Mouse (Mus musculus) heart, postnatal 36 days (tissue): ENCODE results near the gene Pes1. TPM values are rescaled to one million over a fixed set of nuclear protein-coding genes. Genes with fewer than 3 reads are reported as not detected.
"Not testable (repeated sequence)": the region's sequence is repeated elsewhere in the genome, so short reads cannot be mapped to it uniquely, and the experiment has no call there.

Experiments used
- DNase-seq, 2 experiments: peaks; one replicate each; pipeline ENCODE4 v3.0.0; 2021 to 2022
- intact Hi-C: fragments of 180-260 bp; cut with DNase I; formaldehyde crosslinking; loops from one replicate; pipeline ENCODE4 v1.15.1; 2025
- total RNA-seq, 2 experiments: library from RNA; stranded (reverse); gene quantifications; 2 replicates each; pipeline ENCODE4 v1.2.3; 2021

The Pes1 gene
- total RNA-seq = 10 to 100 TPM; 27.9 to 29.2 TPM

DNA sequence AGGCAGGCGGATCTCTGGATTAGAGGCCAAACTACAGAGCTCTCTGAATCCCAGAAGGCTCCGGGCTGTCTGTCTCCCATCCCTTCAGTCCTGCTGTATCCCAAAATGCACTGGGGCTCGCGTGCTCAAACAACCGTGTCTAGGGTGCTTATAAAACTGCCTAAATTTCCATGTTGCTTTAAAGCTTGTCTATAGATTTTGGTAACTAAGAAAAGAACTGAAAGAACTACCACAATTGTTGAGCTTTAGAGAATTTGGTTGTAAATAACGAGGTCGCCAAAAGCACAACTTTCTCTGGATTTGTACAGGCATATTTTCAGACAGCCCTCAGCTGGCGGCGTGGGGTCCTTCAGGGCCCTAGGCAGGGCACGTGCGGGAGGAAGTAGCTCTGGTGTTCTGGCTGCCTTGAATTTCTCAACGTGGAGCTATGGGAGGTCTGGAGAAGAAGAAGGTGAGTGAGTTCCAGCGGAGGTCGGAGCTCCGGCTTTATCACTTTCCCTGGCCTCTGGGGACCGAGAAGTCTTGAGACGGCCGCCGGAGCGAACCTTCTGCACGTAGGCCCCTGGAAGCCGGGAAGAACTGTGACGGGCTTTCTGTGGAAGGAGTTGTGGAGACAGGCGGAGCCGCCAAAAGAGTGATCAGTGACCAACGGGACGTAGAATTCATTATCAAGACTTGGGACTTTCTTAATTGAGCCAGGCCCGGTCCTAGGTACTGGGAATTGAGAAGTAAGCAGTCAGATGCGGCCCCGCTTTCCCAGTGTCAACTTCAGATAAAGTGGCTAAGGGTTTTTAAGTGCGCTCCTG, at the start of gene Pes1:
Gene Pes1, plus strand, starts transcription at position 366 of the 806 bp plus-strand sequence.
- DNase-seq = peak; percentile 79 to 90
- intact Hi-C loops = loop anchor here (2.0 kb wide), 1 partner anchor 31 kb away; the partner anchor contains the start of gene Tcn2

DNA sequence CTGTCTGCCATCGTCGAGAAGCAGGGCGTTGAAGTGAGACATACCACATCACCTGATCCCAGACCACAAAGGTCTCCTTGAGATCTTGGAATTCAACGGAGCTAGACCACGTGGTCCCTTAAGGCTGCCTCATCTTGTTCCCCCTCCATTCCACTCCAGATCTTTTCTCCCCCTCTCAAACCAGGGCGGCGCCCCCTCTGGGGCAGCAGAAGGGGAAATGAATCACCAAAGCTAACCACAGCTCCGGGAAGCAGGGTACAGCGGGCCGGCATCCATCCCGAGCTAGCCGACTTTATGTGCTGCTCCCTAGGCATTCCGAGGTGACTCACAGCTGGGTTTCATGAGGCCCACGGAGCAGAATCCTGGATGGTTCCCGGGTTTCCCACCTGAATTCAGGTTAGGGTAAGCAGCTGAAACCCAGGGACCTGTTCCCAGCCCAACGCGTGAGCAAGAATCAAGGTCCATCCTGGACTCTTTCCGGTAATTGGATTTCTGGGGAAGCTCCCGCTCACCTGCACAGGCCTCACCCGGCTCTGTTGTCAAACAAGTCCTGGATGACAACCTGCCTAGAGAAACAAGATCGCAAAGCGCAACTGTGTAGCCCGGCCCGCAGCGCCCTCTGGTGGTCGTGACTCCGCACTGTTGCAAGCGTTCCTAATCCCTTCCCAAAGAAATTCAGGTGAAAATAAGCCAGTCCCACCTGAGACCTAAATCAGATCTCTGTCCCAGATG, 49.5 kb upstream of the Pes1 start, which contains the start of gene Slc35e4:
Gene Slc35e4, minus strand, starts transcription at position 556 of the 732 bp plus-strand sequence.
- peak; percentile 85 to 92 for DNase-seq
- intact Hi-C loops = loop anchor here (10.0 kb wide), 1 partner anchor 379 kb away; no protein-coding TSS in a partner anchor

DNA sequence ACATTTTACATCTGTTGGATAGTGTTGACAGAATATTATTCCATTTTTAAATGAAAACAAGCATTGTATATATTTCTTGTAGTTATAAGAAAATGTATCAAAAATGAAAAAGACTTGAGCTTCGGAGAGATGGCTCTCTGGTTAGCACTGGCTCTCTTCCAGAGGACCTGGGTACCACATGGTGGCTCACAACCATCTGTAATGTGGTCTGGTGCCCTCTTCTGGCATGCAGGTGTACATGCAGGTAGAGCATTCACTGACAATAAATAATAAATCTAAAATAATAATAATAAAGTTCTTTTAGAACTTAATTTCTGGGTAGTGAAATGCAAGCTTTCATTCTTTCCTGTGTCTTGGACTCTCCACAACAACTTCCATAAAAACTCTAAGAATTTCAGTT, 45.0 kb upstream of the Pes1 start:
- intact Hi-C loops = loop anchor here (5.0 to 10.0 kb wide), 2 partner anchors 36 to 384 kb away; no protein-coding TSS in a partner anchor
- no peak for DNase-seq

DNA sequence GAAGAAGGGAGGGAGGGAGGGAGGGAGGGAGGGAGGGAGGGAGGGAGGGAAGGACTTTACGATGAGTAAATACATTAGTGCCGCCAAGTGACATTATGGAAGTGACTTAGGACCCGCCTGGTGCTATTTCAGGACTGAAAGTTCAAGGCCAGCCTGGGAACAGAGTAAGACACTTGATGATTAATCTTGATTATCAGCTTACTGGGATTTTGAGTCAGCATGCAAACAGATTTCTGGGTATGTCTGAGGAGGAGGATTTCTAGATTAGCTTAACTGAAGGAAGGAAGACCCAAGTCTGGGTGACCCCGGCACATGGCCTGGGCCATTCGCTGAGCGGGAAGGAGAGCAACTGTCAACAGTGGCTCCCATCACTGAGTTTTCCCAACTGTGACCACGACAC, 43.3 kb upstream of the Pes1 start:
- DNase-seq = no peak
- intact Hi-C loops = no loop called here

DNA sequence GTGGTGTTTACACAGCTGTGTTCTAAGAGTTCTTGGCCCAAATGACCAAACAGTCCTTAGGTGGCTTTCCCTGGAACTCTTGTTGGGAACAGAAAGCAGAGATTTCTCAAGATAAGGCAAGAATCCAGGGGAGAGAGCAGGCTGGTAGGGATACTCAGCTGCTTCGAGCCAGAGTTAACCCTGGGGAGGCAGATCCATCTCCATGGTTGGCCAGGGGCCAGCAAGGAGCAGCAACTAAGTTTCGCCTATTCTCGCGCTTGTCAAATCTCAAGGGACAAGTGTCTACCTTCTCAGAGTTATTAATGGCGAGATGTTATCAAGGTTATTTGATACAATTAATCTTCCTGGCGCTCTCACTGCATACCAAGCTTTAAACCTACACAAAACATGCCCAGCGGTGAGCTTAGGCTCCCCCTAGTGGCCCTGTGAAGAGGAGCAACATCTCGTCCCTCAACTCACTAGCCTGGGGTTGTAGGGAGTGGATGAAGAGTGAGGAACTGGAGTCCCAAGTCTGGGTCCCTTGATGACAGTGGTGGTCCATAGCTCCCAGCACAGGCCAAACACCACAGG, 42.4 kb upstream of the Pes1 start:
- DNase-seq = peak; percentile 37 to 49
- intact Hi-C loops = no loop called here

DNA sequence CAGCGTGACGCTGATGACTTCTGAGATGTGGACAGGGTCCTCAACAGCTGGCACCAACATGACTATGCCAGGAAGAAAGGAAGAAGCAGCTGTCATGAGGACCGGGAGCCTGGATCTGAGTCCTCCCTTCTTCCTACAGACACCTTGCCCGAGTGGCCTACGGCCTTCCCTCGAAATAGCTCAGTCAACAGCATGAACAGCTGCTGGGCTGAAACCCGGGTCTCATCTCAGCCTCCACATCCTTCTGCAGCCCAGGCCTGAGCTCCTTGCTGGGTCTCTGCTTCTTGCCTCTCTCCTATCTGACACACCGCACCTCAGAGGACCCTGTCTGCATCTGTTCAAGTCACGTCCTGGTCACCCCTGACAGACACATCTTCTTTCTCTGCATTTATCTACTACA, 41.7 kb upstream of the Pes1 start:
- no peak for DNase-seq
- intact Hi-C loops = no loop called here

DNA sequence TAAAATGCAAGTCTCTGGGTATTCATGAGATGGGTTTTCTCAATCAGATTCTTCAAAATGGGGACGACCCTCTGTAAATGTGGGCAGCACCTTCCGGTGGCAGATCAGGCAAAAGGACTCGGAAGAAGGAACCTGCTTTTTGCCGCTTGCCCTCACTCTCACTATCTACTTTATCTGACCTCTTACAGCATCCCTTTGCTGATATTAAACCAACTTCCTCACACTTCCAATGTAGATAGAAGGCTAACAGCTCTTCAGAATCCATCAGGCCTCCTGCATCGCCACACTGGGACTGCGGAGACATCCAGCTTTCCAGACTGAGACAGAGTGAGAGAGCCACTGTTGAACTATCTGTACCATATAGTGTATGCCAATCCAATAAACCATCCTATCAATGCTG, 41.0 kb upstream of the Pes1 start:
- intact Hi-C loops = no loop called here
- no peak for DNase-seq

DNA sequence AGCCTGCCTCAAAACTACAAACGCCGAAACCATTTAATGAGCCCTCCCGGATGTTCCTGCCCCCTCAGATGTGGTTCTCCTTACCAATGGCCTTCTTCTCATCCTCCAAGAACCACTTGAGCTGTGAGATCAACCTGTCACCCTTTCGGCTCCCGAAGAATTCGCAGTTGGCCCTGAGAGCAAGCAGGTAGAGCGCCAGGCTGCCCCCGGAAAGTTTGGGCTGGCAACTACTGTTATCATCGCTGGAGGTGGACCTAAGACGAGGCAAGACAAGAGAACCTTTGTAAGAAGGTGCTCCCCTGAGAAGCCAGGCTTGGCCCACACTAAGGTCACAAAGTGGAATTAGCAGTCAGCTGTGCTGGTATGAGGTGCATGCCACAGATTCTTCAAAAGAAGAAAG, 37.9 kb upstream of the Pes1 start:
- no peak for DNase-seq
- intact Hi-C loops = no loop called here

DNA sequence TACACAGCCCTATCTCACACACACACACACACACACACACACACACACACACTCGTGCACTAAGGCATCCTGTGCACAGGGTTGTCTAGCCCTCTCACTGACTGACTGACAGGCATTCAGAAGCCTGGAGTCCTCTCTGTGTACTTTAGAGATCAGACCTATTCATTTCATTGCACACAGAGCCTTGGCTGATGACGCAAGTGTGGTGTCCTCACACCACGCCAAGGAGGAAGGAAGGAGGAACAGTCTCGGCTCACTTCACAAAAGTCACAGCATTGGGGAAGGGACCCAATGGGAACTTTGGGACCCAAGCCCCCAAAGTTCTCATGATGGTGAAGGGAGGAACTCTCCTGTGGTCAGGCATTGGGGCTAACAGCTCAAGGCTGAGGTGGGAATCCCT, 33.8 kb upstream of the Pes1 start:
- intact Hi-C loops = no loop called here

DNA sequence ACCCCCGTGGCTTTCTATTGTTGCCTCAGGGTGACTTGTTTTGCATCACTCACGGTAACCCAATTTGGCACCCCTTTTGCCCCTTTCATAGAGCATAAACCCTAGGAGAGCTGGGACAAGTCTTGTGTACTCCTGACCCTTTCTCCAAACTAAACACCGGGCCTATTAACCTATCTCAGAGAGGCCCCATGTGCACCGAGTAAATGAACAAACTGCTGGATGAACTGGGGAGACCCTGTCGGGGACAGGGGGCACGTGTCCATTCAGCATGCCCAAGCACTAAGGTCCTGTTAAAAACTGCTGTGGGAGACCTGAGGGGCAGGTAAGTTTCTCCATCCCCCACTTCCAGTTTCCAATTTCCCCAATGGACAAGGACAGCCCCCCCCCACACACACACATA, 32.8 kb upstream of the Pes1 start:
- no peak for DNase-seq
- intact Hi-C loops = no loop called here

More for the DNA sequence above, 33.8 kb upstream of the Pes1 start:
- DNase-seq = peak in 1 of 2 experiments; percentile 21

DNA sequence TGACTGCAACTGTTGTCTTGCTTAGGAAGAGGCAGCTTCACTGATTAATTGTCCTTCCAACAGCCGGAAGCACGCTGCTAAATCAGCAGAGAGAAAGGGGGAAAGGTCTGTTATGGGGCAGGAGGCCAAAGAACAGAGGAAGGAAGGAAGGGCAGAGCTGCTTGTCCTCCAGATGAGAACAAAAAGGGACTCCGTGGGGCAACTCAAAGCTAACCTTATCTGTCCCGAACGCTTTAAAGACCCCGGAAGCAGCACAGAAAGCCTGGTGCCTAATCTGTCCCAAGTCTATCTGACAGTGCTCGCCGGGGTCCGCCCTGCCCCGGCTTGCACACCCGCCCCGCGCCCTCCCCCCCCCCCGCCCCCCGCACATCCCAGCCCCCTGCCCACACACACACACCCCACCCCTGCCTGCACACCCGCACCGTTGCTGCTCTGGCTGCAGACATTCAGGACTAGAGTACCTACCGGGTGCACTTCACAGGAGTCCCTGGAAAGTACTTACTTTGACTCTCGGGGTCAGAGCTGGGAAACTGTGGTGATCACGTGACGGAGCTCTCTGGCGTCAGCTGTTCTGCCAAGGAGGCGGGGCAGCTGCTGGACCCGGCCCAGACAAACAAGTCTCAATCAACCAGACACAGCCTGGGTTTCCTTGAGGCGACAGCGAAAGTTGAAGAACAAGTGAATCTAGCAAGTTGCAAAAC, 32.1 kb upstream of the Pes1 start, which contains the start of gene Tcn2:
Gene Tcn2, minus strand, starts transcription at position 649 of the 701 bp plus-strand sequence.
- intact Hi-C loops = loop anchor here (2.0 kb wide), 1 partner anchor 31 kb away; the partner anchor contains the start of gene Pes1

DNA sequence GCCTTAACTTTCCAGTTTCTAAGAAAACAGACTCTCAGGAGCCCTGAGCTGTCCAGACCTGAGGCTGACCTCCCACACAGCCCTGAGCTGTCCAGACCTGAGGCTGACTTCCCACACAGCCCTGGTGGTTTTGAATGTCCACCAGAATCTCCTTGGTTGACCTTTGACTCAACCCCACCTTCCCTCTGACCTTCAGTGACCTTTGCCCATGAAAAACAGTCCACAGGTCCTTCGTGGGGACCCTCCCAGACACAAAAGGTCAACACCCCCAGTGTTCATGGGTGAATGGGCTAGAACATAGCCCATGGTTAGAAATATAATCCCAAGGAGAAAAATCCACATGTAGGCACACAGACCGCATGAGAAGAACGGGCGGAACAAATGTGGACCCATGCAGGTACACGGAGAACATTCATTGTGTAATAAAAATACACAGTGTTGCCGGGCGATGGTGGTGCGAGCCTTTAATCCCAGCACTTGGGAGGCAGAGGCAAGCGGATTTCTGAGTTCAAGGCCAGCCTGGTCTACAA, 30.0 kb upstream of the Pes1 start:
- no peak for DNase-seq
- intact Hi-C loops = loop anchor here (2.0 kb wide), 1 partner anchor 29 kb away; the partner anchor contains the start of gene Pes1

More for the DNA sequence above, 32.1 kb upstream of the Pes1 start, which contains the start of gene Tcn2:
- DNase-seq = peak; percentile 88 to 90

DNA sequence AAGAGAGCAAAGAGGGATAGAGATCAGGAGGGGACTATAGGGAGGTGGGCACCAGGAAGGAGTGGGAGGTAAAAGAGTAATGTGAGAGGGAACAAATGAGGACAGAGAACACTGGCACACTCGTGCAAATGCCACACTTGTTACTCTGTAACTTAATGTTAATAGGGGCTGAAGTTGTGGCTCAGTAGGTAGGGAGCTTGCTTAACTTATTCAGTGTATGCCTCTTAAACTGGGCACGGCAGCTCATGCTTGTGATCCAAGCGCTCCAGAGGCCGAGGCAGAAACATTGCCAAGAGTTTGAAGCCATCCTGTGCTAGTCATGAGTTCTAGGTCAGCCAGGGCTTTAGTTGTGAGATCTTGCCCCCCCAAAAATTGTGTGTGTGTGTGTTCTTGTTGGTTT, 28.6 kb upstream of the Pes1 start:
- no peak for DNase-seq
- intact Hi-C loops = no loop called here

DNA sequence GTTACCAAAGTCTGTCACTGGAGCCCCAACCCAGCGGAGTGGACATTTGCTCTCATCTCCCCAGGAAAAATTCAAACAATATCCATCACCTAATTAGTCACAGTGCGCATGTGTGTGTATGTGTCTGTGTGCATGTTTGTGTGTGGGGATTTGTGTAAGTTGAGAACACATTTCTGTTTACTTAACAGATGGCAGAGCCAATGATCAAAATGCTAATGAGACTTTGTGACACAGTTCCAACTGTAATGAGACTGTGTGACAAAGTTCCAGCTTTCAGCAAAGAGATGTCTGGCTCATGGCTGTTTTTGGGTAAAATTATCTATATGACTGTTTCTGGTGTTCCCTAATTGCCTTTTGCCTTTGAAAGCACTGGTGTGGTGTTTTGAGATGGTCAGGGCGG, 27.5 kb upstream of the Pes1 start:
- intact Hi-C loops = no loop called here
- DNase-seq = no peak

DNA sequence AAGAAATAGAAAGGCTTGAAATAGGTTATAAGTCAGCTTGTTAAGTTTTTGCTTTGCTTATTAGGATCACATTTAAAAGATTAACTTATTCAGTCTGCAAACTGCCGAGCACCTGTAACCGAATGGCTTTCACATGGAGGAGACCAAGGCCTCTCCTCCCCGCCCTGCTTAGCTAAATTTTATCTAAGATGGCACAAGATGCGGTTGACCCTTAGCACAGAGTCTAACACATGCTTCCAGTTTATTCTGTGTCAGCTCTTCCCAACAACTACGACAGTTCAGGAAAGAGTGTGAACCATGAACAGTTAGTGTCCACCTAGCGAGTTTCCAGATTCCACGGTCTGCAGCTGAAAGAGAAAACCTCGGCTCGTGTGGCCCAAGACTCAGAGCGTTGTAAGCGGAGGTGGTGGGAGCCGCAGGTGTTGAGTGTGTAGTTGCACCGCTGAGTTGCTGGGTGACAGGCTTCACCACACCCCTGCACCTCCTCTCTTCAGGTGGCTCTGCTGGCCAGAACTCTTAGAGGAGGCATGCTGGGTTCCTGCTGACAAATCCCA, 26.4 kb upstream of the Pes1 start:
- DNase-seq = no peak
- intact Hi-C loops = no loop called here

DNA sequence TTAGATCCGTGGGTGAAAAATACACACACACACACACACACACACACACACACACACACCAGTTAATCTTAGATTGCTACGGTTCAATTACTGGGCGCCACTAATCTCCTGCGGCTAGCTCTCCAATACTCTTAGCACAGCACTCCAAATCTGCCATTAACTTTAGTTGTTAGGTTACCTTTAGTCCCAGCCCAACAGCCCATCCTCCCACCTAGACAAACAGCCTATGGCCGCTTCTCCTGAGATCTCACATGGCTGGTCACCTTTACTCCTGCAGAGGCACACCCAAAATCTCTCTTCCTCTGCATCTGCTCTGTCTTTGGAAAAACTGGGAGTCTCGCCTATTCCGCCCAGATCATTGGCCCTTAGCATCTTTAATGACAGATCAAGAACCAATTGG, 22.4 kb upstream of the Pes1 start:
- DNase-seq = no peak
- intact Hi-C loops = no loop called here

DNA sequence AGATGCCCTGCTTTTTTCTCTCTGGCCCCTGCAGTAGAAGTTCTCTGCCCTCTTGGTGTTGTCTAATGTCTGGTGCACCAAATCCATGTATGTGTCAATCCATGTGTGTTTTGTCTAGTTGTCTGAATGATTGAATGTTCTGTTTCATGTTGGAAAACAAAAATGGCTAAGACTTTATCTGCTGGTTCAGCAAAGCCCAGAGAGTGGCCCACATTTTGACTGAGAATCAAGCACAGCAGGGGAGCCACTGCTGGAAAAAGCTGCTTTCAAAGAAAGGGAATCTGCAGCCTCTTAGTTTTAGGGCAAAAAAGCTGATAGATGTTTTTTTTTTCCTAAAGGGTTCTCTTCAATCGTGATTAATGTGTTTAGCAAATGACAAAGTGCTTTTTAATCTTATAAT, 17.4 kb upstream of the Pes1 start:
- no peak for DNase-seq
- intact Hi-C loops = no loop called here

DNA sequence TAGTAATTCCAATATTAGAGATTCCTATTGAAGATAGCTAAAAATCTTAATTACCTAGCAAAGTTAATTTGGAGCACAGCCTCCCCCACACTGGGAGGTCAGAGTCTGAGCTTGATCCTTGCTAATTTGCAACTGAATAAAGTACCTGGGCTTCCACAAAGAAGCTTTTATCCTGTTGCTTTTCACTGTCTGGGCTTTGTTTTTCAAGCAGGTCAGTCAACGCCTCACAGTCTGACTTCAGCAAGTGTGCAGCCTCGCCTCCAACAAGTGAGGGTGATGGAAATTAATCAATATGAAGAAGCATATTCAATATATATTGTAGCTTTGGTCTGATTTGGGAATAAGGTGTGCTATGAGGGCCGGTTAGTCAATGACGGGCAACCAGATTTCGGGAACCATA, 8.9 kb upstream of the Pes1 start:
- DNase-seq = not testable (repeated sequence)

DNA sequence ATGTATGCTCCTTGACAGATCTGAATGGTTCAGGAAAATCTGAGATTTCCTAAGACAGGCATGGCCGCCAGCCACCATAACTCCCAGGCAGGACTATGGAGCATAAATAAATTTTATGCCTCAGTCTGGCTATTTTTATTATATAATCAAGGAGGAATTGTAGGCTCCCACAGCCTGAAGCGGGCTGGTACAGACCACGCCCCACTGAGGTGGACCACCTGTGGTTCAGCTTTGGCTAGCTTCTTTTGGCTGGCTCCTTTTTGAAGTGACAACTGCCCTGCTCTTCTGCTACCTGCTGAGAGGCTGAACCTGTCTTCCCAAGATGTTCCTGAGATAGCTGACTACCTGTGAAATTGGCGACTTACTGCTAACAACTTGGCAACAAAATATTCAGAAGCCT, 8.4 kb upstream of the Pes1 start:
- intact Hi-C loops, DNase-seq: not testable (repeated sequence)

More for the DNA sequence above, 8.9 kb upstream of the Pes1 start:
- intact Hi-C loops = not testable (repeated sequence)

DNA sequence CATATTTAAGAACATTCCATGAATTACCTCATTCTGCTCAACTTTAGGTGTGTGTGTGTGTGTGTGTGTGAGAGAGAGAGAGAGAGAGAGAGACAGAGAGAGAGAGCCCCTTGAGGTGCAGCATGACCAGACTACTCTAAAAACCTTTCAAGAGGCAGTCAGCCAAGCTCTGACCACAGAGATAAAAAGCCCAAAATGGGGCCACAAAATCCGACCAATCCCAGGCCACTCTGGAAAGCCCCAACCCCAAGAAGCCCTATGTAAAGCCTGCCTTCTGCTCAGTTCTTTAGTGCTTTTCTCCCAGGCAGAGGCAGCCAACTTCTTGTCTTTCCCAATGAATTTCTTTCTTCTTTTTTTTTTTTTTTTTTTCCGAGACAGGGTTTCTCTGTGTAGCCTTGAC, 2.9 kb upstream of the Pes1 start:
- intact Hi-C loops = no loop called here
- DNase-seq = no peak
